Mouse (Mus musculus) embryonic stem cell, embryonic (primary cell): ENCODE data around the gene Noc2l.

Experiments used
- CTCF ChIA-PET, 4 experiments: fragments of 300-600 bp in 2 of 4; fragments of 350-600 bp in 2 of 4; sonication (Branson Sonifier 250); formaldehyde crosslinking; loops; one replicate each; lab custom pipeline; 2022; ENCODE audit warnings: inconsistent platforms in 2 of 4; lab: Charles Lee
- POLR2A ChIA-PET, 4 experiments: fragments of 300-600 bp in 2 of 4; fragments of 350-600 bp in 2 of 4; sonication (Branson Sonifier 250); formaldehyde crosslinking; loops; one replicate each; lab custom pipeline; 2022; ENCODE audit warnings: antibody characterized with exemption in 4 of 4, inconsistent platforms in 1 of 4; lab: Charles Lee

Gene Noc2l

DNA sequence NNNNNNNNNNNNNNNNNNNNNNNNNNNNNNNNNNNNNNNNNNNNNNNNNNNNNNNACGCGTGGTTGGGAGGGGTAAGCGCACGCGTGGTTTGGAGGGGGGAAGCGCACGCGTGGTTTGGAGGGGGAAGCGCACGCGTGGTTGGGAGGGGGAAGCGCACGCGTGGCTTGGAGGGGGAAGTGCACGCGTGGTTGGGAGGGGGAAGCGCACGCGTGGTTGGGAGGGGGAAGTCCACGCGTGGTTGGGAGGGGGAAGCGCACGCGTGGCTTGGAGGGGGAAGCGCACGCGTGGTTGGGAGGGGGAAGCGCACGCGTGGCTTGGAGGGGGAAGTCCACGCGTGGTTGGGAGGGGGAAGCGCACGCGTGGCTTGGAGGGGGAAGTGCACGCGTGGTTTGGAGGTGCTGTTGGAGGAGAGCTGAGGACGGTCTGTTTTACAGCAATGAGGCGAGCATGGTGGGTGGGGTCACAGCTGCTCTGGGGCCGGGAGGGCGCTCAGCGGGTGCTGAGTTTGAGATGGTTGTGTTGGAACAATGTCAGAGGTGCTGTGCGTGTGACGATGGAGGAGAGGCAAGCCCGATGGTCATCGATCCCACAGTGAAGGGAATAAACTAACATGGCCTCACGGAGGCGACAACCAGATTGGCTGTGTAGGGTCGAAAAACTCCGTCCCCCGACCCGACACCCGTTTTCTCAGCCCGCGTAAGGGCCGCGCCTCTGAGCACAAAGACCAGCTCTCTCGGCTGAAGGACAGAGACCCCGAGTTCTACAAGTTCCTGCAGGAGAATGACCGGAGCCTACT lies 1.0 kb downstream of the Noc2l start:
- CTCF ChIA-PET = interaction anchor here in 1 of 4 experiments (1.0 kb wide), 1 partner anchor 12 kb away, joined by 3 read pairs; no protein-coding TSS in a partner anchor
- POLR2A ChIA-PET = interaction anchor here (0.7 to 9.3 kb wide), 36 partner anchors 8 to 350 kb away, joined by 3 to 148 read pairs (median 6); partner anchors contain the start of genes 9430015G10Rik (in 2 of the 4), AW011738 (in 2 of the 4), C1qtnf12 (in 1 of the 4) and Isg15 (in 1 of the 4)

DNA sequence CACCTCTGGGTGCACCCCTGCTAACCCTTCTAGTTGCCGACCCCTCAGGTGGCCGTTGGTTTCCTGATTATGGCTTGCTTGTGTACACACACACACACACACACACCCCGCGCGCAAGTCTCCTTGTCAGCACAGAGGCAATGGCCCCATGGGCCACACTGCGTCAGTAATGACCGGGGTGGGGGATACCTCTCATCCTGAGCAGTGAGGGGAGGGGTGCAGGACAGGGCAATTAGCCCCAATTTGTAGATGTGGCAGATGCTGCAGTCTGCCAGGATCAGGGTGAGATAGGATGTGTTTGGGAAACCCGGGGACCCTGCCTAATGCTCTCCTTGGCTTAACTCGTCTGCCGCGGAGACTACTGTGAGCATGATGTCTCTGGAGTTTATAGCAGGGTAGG lies 13.8 kb downstream of the Noc2l start:
- ChIA-PET CTCF (interaction anchor here in 1 of 4 experiments (1.0 kb wide), 1 partner anchor 13 kb away, joined by 3 read pairs; no protein-coding TSS in a partner anchor), POLR2A (interaction anchor here in 3 of 4 experiments (0.7 to 10.3 kb wide), 10 partner anchors 12 to 701 kb away, joined by 3 to 148 read pairs (median 4); partner anchors contain the start of genes Noc2l (in 2 of the 3), 9430015G10Rik (in 1 of the 3) and Plekhn1 (in 1 of the 3))

DNA sequence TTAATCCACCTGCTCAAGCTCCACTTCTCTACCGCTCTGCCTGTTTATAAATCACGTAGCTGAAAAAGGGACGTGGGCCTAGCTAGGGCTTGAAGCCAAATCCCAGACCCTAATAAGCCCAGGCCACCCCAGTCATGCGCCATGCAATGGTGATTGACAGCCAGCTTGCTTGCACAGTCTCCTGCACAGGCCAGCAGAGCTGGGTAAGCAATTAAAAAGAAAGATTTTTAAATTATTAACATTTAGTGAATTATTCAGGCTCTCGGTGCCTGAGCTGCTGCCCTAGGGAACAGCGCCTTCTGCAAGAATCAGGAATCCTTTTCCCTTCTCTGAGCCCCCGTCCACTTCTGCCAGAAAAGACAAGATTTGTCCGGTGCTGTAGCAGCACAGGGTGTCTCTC lies 15.3 kb downstream of the Noc2l start:
- ChIA-PET CTCF (no interaction called here), POLR2A (interaction anchor here in 2 of 4 experiments (1.0 to 10.3 kb wide), 6 partner anchors 10 to 59 kb away, joined by 3 to 148 read pairs (median 4); partner anchors contain the start of genes Noc2l (in 2 of the 2), Agrn (in 1 of the 2) and Plekhn1 (in 1 of the 2))

DNA sequence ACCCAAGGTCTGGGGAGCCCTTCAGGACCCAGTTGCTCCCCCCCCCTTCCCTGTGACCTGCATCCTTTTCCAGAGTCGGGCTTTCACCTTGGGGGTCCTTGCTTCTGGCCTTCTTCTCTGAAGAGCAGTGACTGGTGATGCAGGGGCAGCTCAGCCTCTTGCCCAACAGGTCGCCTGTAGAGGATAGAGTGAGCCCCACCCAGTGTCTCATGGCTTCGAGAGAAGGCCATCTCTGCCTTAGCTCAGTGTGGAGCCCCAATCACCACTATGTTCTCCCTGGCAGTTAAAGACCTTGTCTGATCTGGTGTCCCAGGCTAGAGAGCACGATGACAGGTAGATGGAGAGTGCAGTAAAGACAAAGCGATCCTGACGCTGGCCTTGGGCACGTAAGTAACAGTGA lies 16.3 kb downstream of the Noc2l start:
- POLR2A ChIA-PET = interaction anchor here in 2 of 4 experiments (1.2 to 10.3 kb wide), 3 partner anchors 14 to 60 kb away, joined by 4 to 148 read pairs (median 6); partner anchors contain the start of genes Noc2l (in 1 of the 2) and Plekhn1 (in 1 of the 2)
- CTCF ChIA-PET = no interaction called here

DNA sequence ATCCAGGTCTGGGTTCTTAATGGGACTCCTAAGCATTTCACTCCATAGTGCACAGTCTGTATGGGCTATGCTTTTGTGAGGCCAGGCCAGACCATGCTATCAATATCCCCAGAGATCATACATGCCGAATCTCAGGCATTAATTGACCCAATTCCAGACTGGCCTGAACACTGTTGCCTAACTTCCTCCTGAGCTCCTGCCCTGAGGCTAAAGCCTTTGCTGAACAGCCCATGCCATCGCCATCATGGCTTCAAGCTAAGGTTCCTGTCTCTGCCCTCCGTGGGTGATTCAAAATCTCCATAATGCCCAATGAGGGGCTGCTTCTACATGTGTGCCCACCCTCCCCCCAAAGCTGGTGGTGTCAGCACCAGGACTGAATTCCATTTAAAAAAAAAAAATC lies 16.8 kb downstream of the Noc2l start:
- ChIA-PET CTCF (no interaction called here), POLR2A (interaction anchor here in 1 of 4 experiments (1.4 to 10.3 kb wide), 2 partner anchors 15 to 35 kb away, joined by 6 to 148 read pairs; partner anchors contain the start of genes Noc2l and Plekhn1)

DNA sequence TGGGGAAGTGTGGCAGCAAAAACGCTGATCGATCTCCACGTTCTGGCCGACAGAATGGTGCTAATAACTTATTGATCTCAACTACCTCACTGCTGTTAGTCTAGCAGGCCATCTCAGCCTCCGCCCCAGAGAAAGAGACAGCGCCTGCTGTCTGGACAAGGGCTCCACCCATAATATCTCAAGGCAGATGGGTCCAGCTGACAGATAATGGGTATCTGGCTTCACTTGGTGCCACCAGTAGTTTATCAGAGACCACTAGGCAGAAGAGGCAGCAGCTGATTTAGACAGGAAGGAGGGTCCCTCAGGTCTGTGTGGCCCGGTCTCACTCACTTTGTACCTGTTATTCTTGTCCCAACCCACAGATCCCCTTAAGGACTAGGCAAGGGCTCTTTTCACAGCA lies 17.2 kb downstream of the Noc2l start:
- ChIA-PET POLR2A (interaction anchor here in 1 of 4 experiments (1.4 to 10.3 kb wide), 2 partner anchors 15 to 36 kb away, joined by 6 to 148 read pairs; partner anchors contain the start of genes Noc2l and Plekhn1), CTCF (no interaction called here)

DNA sequence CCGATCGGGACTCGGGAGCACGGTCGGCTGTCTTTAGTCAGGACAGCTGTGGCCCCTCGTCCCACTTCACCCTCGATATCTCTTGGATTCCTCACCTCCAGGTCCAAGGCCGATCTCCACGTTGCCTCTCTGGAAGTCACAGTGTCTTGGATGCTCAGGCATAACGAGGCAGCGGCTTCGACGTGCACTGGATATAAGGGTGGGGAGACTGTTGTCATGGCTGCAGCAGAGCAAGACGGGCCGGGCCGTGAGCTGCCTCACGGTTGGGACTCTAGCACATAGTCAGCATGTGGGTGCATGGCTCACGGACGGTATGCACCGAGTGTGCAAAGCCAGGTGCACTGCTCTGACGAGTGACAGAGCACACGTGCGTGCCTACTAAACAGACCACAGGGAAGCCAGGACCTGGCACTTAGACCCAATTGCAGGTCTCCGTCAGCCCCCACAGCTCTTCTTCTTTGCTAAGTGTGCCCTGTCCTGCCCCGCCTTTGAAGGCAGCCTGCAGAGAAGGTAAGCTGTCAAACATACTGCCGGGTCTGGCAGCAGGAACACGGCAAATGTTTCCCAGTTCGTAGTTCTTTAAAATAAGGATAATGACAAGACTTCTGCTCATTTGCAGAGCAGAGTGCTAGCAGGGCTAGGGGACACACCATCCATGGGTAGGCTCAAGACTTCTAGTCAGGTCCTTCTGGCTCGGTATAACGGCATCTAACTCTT lies 18.7 kb downstream of the Noc2l start:
- POLR2A ChIA-PET = interaction anchor here in 2 of 4 experiments (0.6 to 2.5 kb wide), 6 partner anchors 9 to 990 kb away, joined by 3 to 12 read pairs (median 4); partner anchors contain the start of genes Noc2l (in 1 of the 2) and Plekhn1 (in 1 of the 2)
- CTCF ChIA-PET = interaction anchor here in 1 of 4 experiments (0.6 kb wide), 1 partner anchor 16 kb away, joined by 3 read pairs; no protein-coding TSS in a partner anchor

DNA sequence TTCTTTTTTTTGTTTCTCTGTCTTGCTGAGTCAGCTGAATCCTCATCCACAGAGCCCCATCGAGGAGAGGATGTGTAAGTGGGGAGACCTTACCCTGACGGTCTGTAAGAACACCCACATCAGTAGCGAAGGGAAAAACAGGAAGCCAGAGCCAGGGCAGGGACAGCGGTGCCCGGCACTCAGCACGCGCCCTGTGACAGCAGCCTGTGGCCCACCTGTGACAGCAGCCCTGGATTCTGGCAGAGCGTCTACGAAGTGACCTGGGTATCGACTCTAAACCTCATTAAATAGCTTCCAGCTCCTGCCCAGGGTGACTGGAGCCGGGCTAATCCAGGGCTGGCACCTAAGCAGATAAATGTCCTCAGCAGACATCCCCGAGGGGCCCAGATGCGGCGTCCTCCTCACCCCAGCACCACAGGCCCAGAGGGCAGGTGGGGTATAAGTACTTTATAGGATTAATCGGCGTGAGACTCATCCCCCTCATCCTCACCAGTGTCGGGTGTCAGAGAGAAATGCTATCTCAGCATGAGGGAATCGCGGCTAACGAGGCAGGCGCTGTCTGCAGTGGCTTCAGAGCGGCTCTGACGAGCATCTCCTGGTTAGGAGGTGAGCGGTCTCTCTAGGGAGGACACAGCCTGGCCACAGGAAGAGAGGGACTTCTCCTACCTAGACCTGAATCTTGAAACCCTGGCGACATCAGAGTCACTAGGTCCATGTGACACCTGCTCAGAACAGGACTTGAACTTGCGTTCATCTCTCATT lies 19.4 kb downstream of the Noc2l start, which contains the start of gene Samd11:
Gene Samd11, minus strand, starts transcription at position 580 of the 762 bp plus-strand sequence.
- CTCF ChIA-PET = no interaction called here
- POLR2A ChIA-PET = interaction anchor here in 1 of 4 experiments (0.6 to 2.5 kb wide), 5 partner anchors 9 to 991 kb away, joined by 3 to 12 read pairs (median 4); partner anchors contain the start of genes Noc2l and Plekhn1
